Mouse (Mus musculus) liver, adult 2 months (tissue): ENCODE results near the gene Cd52.

Experiments used
- CTCF ChIP-seq: fragments of 200-500 bp; IDR thresholded peaks from 2 replicates; pipeline ENCODE4 v1.5.1; 2011; ENCODE audit warnings: low read depth, low read length, control low read depth
- POLR2A ChIP-seq: fragments of 200-500 bp; IDR thresholded peaks from 2 replicates; pipeline ENCODE4 v1.6.1; 2011; ENCODE audit warnings: low read length, control low read depth; ENCODE audit not compliant: insufficient read depth; ENCODE audit errors: extremely low read depth

GRCm38 (mm10) chr4:134128983-134129362, 34.1 kb upstream of the Cd52 start:
- TF ChIP-seq CTCF (no peak), POLR2A (no peak)
